Mouse (Mus musculus): ENCODE measurements at regions not wholly inside any gene's neighbourhood (a gene's known extent, or its start where the extent isn't known, plus 50 kb on each side); places are given as distances from the start of the nearest gene placed in this dataset.
"Not testable (repeated sequence)": the region's sequence is repeated elsewhere in the genome, so short reads cannot be mapped to it uniquely, and the experiment has no call there.

GRCm38 (mm10) chr14:53047683-53048082, 552.1 kb upstream of the Olfr1507 start:
- not testable (repeated sequence) for ATAC-seq (replicated peaks; ENCODE audit: insufficient number of reproducible peaks, low FRiP score, low TSS enrichment, poor library complexity, severe bottlenecking)

GRCm38 (mm10) chr14:53046975-53047374, 551.4 kb upstream of the Olfr1507 start:
- ATAC-seq (replicated peaks; ENCODE audit: insufficient number of reproducible peaks, low FRiP score, low TSS enrichment, poor library complexity, severe bottlenecking) = not testable (repeated sequence)

- not testable (repeated sequence) for ATAC-seq (replicated peaks; ENCODE audit: insufficient number of reproducible peaks, low FRiP score, low TSS enrichment, poor library complexity, severe bottlenecking)
Measured at GRCm38 (mm10) chr14:53045331-53045730, 549.8 kb upstream of the Olfr1507 start.

GRCm38 (mm10) chr14:53044101-53044500, 548.6 kb upstream of the Olfr1507 start:
- ATAC-seq (replicated peaks; ENCODE audit: insufficient number of reproducible peaks, low FRiP score, low TSS enrichment, poor library complexity, severe bottlenecking) = not testable (repeated sequence)

GRCm38 (mm10) chr14:53042016-53042415, 546.5 kb upstream of the Olfr1507 start:
- not testable (repeated sequence) for ATAC-seq (replicated peaks; ENCODE audit: insufficient number of reproducible peaks, low FRiP score, low TSS enrichment, poor library complexity, severe bottlenecking)

- not testable (repeated sequence) for ATAC-seq (replicated peaks; ENCODE audit: insufficient number of reproducible peaks, low FRiP score, low TSS enrichment, poor library complexity, severe bottlenecking)
Measured at GRCm38 (mm10) chr14:53039475-53039874, 543.9 kb upstream of the Olfr1507 start.

- not testable (repeated sequence) for ATAC-seq (replicated peaks; ENCODE audit: insufficient number of reproducible peaks, low FRiP score, low TSS enrichment, poor library complexity, severe bottlenecking)
Measured at GRCm38 (mm10) chr14:53034940-53035339, 539.4 kb upstream of the Olfr1507 start.

- not testable (repeated sequence) for ATAC-seq (replicated peaks; ENCODE audit: insufficient number of reproducible peaks, low FRiP score, low TSS enrichment, poor library complexity, severe bottlenecking)
Measured at GRCm38 (mm10) chr14:53033221-53033620, 537.7 kb upstream of the Olfr1507 start.

GRCm38 (mm10) chr14:53032498-53032897, 536.9 kb upstream of the Olfr1507 start:
- ATAC-seq (replicated peaks; ENCODE audit: insufficient number of reproducible peaks, low FRiP score, low TSS enrichment, poor library complexity, severe bottlenecking) = not testable (repeated sequence)

- ATAC-seq (replicated peaks; ENCODE audit: insufficient number of reproducible peaks, low FRiP score, low TSS enrichment, poor library complexity, severe bottlenecking) = not testable (repeated sequence)
Measured at GRCm38 (mm10) chr14:53030227-53030626, 534.7 kb upstream of the Olfr1507 start.

- not testable (repeated sequence) for ATAC-seq (replicated peaks; ENCODE audit: insufficient number of reproducible peaks, low FRiP score, low TSS enrichment, poor library complexity, severe bottlenecking)
Measured at GRCm38 (mm10) chr14:53026958-53027357, 531.4 kb upstream of the Olfr1507 start.

GRCm38 (mm10) chr14:53020152-53020551, 524.6 kb upstream of the Olfr1507 start:
- ATAC-seq (replicated peaks; ENCODE audit: insufficient number of reproducible peaks, low FRiP score, low TSS enrichment, poor library complexity, severe bottlenecking) = not testable (repeated sequence)

GRCm38 (mm10) chr14:53007741-53008140, 512.2 kb upstream of the Olfr1507 start:
- ATAC-seq (replicated peaks; ENCODE audit: insufficient number of reproducible peaks, low FRiP score, low TSS enrichment, poor library complexity, severe bottlenecking) = not testable (repeated sequence)

- ATAC-seq (replicated peaks; ENCODE audit: insufficient number of reproducible peaks, low FRiP score, low TSS enrichment, poor library complexity, severe bottlenecking) = not testable (repeated sequence)
Measured at GRCm38 (mm10) chr14:53007323-53007722, 511.8 kb upstream of the Olfr1507 start.

GRCm38 (mm10) chr14:53001289-53001688, 505.7 kb upstream of the Olfr1507 start:
- not testable (repeated sequence) for ATAC-seq (replicated peaks; ENCODE audit: insufficient number of reproducible peaks, low FRiP score, low TSS enrichment, poor library complexity, severe bottlenecking)

- ATAC-seq (replicated peaks; ENCODE audit: insufficient number of reproducible peaks, low FRiP score, low TSS enrichment, poor library complexity, severe bottlenecking) = not testable (repeated sequence)
Measured at GRCm38 (mm10) chr14:52992106-52992760, 496.7 kb upstream of the Olfr1507 start.

- not testable (repeated sequence) for ATAC-seq (replicated peaks; ENCODE audit: insufficient number of reproducible peaks, low FRiP score, low TSS enrichment, poor library complexity, severe bottlenecking)
Measured at GRCm38 (mm10) chr14:52991328-52991665, 495.7 kb upstream of the Olfr1507 start.

GRCm38 (mm10) chr14:52990569-52991327, 495.2 kb upstream of the Olfr1507 start:
- not testable (repeated sequence) for ATAC-seq (replicated peaks; ENCODE audit: insufficient number of reproducible peaks, low FRiP score, low TSS enrichment, poor library complexity, severe bottlenecking)

GRCm38 (mm10) chr14:52989940-52990339, 494.4 kb upstream of the Olfr1507 start:
- not testable (repeated sequence) for ATAC-seq (replicated peaks; ENCODE audit: insufficient number of reproducible peaks, low FRiP score, low TSS enrichment, poor library complexity, severe bottlenecking)

GRCm38 (mm10) chr14:52988563-52988962, 493.0 kb upstream of the Olfr1507 start:
- ATAC-seq (replicated peaks; ENCODE audit: insufficient number of reproducible peaks, low FRiP score, low TSS enrichment, poor library complexity, severe bottlenecking) = not testable (repeated sequence)

All from monocyte, adult 5-6 weeks (primary cell).